Mouse (Mus musculus) liver, embryonic 11.5 days (tissue): ENCODE results near the gene Tex45. TPM values are rescaled to one million over a fixed set of nuclear protein-coding genes. Genes with fewer than 3 reads are reported as not detected.

Experiments used
- ATAC-seq: fragments of 200-750 bp; cut with Nextera tagmentation; replicated peaks from 2 replicates; pipeline ENCODE4 v1.8.0; 2017; ENCODE audit warnings: moderate number of reproducible peaks, mild to moderate bottlenecking, moderate TSS enrichment, moderate library complexity; ENCODE audit not compliant: low FRiP score
- DNase-seq: peaks from one replicate; pipeline ENCODE4 v3.0.0-alpha.2; 2017; ENCODE audit warnings: low spot score
- H3K27ac ChIP-seq: fragments of 300-500 bp; sonication (generic); 2 replicates; pipeline ENCODE4 v1.5.1; 2014; ENCODE audit warnings: mild to moderate bottlenecking, low read depth, low read length, control low read depth
- H3K27me3 ChIP-seq: fragments of 300-500 bp; sonication (generic); replicated peaks from 2 replicates; pipeline ENCODE4 v1.6.1; 2014; ENCODE audit warnings: low read length, mixed read lengths; ENCODE audit not compliant: control insufficient read depth, insufficient read depth
- H3K36me3 ChIP-seq: fragments of 300-500 bp; sonication (generic); 2 replicates; pipeline ENCODE4 v1.6.1; 2014; ENCODE audit warnings: mild to moderate bottlenecking, low read length, moderate library complexity, mixed read lengths; ENCODE audit not compliant: control insufficient read depth, insufficient read depth
- H3K4me1 ChIP-seq: fragments of 300-500 bp; sonication (generic); replicated peaks from 2 replicates; pipeline ENCODE4 v1.6.1; 2014; ENCODE audit warnings: low read length, mixed read lengths; ENCODE audit not compliant: control insufficient read depth, insufficient read depth
- H3K4me2 ChIP-seq: fragments of 300-500 bp; sonication (generic); 2 replicates; pipeline ENCODE4 v1.6.1; 2014; ENCODE audit warnings: mild to moderate bottlenecking, control low read depth, moderate library complexity
- H3K4me3 ChIP-seq: fragments of 300-500 bp; sonication (generic); 2 replicates; pipeline ENCODE4 v1.5.1; 2014; ENCODE audit warnings: low read depth, low read length, control low read depth
- H3K9ac ChIP-seq: fragments of 300-500 bp; sonication (generic); 2 replicates; pipeline ENCODE4 v1.6.1; 2014; ENCODE audit warnings: low read depth, low read length, control low read depth
- H3K9me3 ChIP-seq: fragments of 300-500 bp; sonication (generic); 2 replicates; pipeline ENCODE4 v1.6.1; 2016; ENCODE audit warnings: low read length, inconsistent platforms, mixed read lengths; ENCODE audit not compliant: control insufficient read depth
- WGBS: fragments of 180-500 bp; shearing (Covaris S2); extraction: QIAGEN DNeasy Blood & Tissue Kit; methylation state at CpG from one replicate; pipeline ENCODE4 v1.1.7; 2014; 5-methylcytosine and 5-hydroxymethylcytosine counted together
- polyA plus RNA-seq: library from polyadenylated mRNA; unstranded; fragments of >200 nt; fragmentation: Nextera tagmentation; extraction: Ambion mirVana; gene quantifications from 2 replicates; pipeline ENCODE4 v1.2.1, GENCODE M21; 2014

Gene Tex45
- not detected in 2 replicates for polyA plus RNA-seq

DNA sequence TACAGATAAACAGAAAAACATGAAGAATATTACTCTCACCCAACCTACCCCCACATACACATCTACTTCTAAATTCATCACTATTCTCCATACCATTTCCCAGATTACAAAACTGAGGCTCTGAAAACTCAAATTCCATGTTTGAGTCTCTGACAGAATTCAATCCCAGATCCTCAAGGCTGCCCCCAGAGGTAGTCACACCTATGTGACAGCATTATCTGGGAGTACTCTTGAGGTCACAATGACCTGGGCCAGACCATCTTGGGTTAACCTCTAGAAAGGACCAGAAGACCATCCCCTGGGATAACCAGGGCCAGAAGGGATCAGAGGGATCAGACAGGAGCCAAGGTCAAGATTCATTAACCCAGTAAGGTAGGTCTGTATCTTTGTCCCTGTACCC lies at the start of gene Tex45:
TSS of gene Tex45 (plus strand) at position 301 of the 400 bp plus-strand sequence.
- H3K27ac ChIP-seq = no peak within 1 kb of the TSS
- no peak within 1 kb of the TSS for H3K4me2 ChIP-seq
- ATAC-seq (no peak), DNase-seq (no peak)
- no peaks in the 10 kb centered on the region for H3K36me3 ChIP-seq
- no peaks in the 10 kb centered on the region for H3K27me3 ChIP-seq
- H3K4me1 ChIP-seq = no peaks in the 10 kb centered on the region
- H3K9me3 ChIP-seq = no peaks in the 10 kb centered on the region
- no peak within 1 kb of the TSS for H3K4me3 ChIP-seq
- H3K9ac ChIP-seq = no peak within 1 kb of the TSS

GRCm38 (mm10) chr8:3421507-3421906 lies 49.2 kb upstream of the Tex45 start:
- Histone ChIP-seq H3K4me3 (no peak overlapping the region), H3K27ac (no peak overlapping the region), H3K9me3 (no peaks in the 10 kb centered on the region), H3K36me3 (no peaks in the 10 kb centered on the region), H3K27me3 (no peaks in the 10 kb centered on the region), H3K4me2 (no peak overlapping the region), H3K4me1 (peaks cover 16% of the 10 kb centered on the region), H3K9ac (no peak overlapping the region)
- WGBS = 81% methylated on average over 5 of the region's 5 CpGs
- DNase-seq (no peak), ATAC-seq (no peak)

DNA sequence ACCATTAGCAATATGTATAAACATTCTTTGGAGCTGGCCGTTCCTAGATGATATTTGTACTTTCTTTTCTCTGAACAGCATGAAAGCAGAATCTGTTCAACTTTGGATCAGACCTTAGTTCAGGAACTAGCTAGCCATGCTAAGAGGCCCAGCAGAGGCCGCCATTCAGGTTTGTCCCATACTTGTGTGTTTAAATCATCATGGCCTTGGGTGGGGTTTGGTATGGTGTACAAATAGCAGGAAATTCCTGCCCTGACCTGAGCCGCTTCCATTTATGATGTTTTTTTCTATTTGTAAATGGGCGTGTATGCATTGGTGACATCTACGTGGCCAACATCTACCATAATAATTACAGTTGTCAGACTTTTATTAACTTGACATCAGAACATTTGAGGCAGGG lies 45.4 kb upstream of the Tex45 start:
- DNase-seq (no peak), ATAC-seq (no peak)
- H3K27ac ChIP-seq = no peak overlapping the region
- no peak overlapping the region for H3K9ac ChIP-seq
- no peak overlapping the region for H3K4me2 ChIP-seq
- no peaks in the 10 kb centered on the region for H3K9me3 ChIP-seq
- no peak overlapping the region for H3K4me3 ChIP-seq
- WGBS = 82% methylated on average over 5 of the region's 5 CpGs
- H3K27me3 ChIP-seq = no peaks in the 10 kb centered on the region
- H3K36me3 ChIP-seq = peaks cover 3% of the 10 kb centered on the region; the same call in 1 of the 2 replicates
- H3K4me1 ChIP-seq = no peaks in the 10 kb centered on the region; the same call in 1 of the 2 replicates

GRCm38 (mm10) chr8:3426211-3426610 lies 44.5 kb upstream of the Tex45 start:
- H3K4me1 ChIP-seq = no peaks in the 10 kb centered on the region; the same call in 1 of the 2 replicates
- ATAC-seq (no peak), DNase-seq (no peak)
- H3K36me3 ChIP-seq = peaks cover 3% of the 10 kb centered on the region; the same call in 1 of the 2 replicates
- no peak overlapping the region for H3K4me3 ChIP-seq
- no peak overlapping the region for H3K4me2 ChIP-seq
- no peak overlapping the region for H3K9ac ChIP-seq
- no peaks in the 10 kb centered on the region for H3K27me3 ChIP-seq
- H3K9me3 ChIP-seq = no peaks in the 10 kb centered on the region
- 85% methylated on average over 3 of the region's 3 CpGs for WGBS
- H3K27ac ChIP-seq = no peak overlapping the region

- Histone ChIP-seq H3K36me3 (peaks cover 17% of the 10 kb centered on the region), H3K27ac (no peak overlapping the region), H3K9ac (no peak overlapping the region), H3K4me2 (no peak overlapping the region), H3K27me3 (no peaks in the 10 kb centered on the region), H3K9me3 (no peaks in the 10 kb centered on the region), H3K4me1 (no peaks in the 10 kb centered on the region), H3K4me3 (no peak overlapping the region)
- no peak for DNase-seq
- ATAC-seq = no peak
- 86% methylated on average over 2 of the region's 2 CpGs for WGBS
These were observed 42.2 kb upstream of the Tex45 start for GRCm38 (mm10) chr8:3428426-3428825.

DNA sequence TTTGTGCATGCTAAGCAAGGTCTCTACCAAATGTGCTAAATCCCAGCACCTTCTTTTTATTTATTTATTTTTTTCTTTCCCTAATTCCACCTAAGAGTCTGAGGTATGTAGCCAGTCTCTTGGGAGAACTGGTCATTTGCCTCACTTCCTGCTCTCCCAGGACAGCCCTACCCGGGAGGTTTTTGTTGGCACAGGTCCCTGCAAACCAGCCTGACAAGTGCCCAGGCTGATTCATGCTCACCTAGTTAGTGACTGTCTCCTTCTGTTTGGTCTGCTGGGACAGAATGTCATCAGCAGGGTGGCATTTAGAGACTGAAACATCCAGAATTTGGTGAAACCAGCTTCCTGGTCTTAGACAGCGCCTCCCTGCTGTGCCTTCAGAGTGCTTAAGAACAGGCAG lies 40.7 kb upstream of the Tex45 start:
- Histone ChIP-seq H3K4me3 (no peak overlapping the region), H3K9ac (no peak overlapping the region), H3K9me3 (no peaks in the 10 kb centered on the region), H3K27ac (no peak overlapping the region), H3K4me1 (no peaks in the 10 kb centered on the region), H3K36me3 (peaks cover 18% of the 10 kb centered on the region), H3K4me2 (no peak overlapping the region), H3K27me3 (no peaks in the 10 kb centered on the region)
- DNase-seq (no peak), ATAC-seq (no peak)
- WGBS = 88% methylated on average over 2 of the region's 2 CpGs

- H3K27ac ChIP-seq = no peak overlapping the region
- no peak overlapping the region for H3K4me2 ChIP-seq
- H3K36me3 ChIP-seq = peaks cover 22% of the 10 kb centered on the region
- 78% methylated on average over 3 of the region's 3 CpGs for WGBS
- DNase-seq (no peak), ATAC-seq (no peak)
- no peak overlapping the region for H3K4me3 ChIP-seq
- no peaks in the 10 kb centered on the region for H3K9me3 ChIP-seq
- no peak overlapping the region; the same call in 1 of the 2 replicates for H3K9ac ChIP-seq
- no peaks in the 10 kb centered on the region for H3K4me1 ChIP-seq
- no peaks in the 10 kb centered on the region for H3K27me3 ChIP-seq
These were observed 39.5 kb upstream of the Tex45 start for GRCm38 (mm10) chr8:3431113-3431512.

GRCm38 (mm10) chr8:3436492-3436891 lies 34.2 kb upstream of the Tex45 start:
- H3K4me3 ChIP-seq = no peak overlapping the region
- H3K4me1 ChIP-seq = no peaks in the 10 kb centered on the region
- no peaks in the 10 kb centered on the region for H3K9me3 ChIP-seq
- H3K9ac ChIP-seq = no peak overlapping the region
- 55% methylated on average over 6 of the region's 6 CpGs for WGBS
- no peaks in the 10 kb centered on the region for H3K27me3 ChIP-seq
- ATAC-seq (peak; percentile 70), DNase-seq (no peak)
- no peak overlapping the region for H3K4me2 ChIP-seq
- peaks cover 38% of the 10 kb centered on the region for H3K36me3 ChIP-seq
- no peak overlapping the region for H3K27ac ChIP-seq

DNA sequence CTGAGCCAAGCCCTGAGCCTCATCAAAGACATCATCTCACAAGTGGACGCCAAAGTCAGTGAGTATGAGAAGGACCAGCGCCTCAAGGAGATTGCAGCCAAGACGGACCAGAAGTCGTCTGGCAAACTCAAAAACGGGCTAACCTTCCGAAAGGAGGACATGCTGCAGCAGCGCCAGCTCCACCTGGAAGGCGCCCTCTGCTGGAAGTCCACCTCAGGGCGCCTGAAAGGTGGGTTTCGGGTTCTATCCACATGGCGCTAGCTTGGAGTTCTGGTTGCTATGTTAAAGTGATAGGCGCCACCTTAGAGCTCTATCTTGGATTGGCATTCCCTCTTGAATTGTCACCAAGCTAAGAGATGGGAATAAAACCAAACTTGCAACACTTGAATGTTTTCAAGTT lies 31.2 kb upstream of the Tex45 start:
- Histone ChIP-seq H3K9me3 (no peaks in the 10 kb centered on the region), H3K36me3 (peaks cover 23% of the 10 kb centered on the region), H3K27me3 (no peaks in the 10 kb centered on the region), H3K9ac (no peak overlapping the region), H3K27ac (no peak overlapping the region), H3K4me1 (no peaks in the 10 kb centered on the region), H3K4me2 (no peak overlapping the region), H3K4me3 (no peak overlapping the region)
- no peak for ATAC-seq
- no peak for DNase-seq
- WGBS = 84% methylated on average over 12 of the region's 12 CpGs
